Mouse (Mus musculus): ENCODE results near the gene D17Wsu92e.

GRCm38 (mm10) chr17:27839469-27840252 lies 19.2 kb upstream of the D17Wsu92e start:
- TF ChIP-seq CTCF (IDR thresholded peaks at IDR 0.05; ENCODE audit: extremely low read depth, insufficient read depth, low read length): no peak
- TF ChIP-seq POLR2A (IDR thresholded peaks at IDR 0.05; ENCODE audit: extremely low read depth, insufficient read depth, low read length): peak; percentile 71; the same call in 1 of the 2 replicates
